Mouse (Mus musculus): Measurements from ENCODE around the gene Gjb2. TPM values are rescaled to one million over a fixed set of nuclear protein-coding genes. Genes with fewer than 3 reads are reported as not detected.

Gjb2 gene
- polyA plus RNA-seq (2015; fragmentation: Illumina TruSeq; extraction: RNeasy Lipid Tissue Mini Kit (QIAGEN cat#74804); ENCODE audit: insufficient read depth, low replicate concordance) = 0.46 TPM

GRCm38 (mm10) chr14:57104106-57105023, at the start of gene Gjb2:
Gene Gjb2 (minus strand): TSS chr14:57104702.

GRCm38 (mm10) chr14:57133161-57133661, 28.7 kb upstream of the Gjb2 start, which contains the start of gene Gjb6:
Gene Gjb6 (minus strand): TSS chr14:57133611.

GRCm38 (mm10) chr14:57115823-57116544, 11.5 kb upstream of the Gjb2 start, which contains the start of gene Gm4491:
Gene Gm4491 (minus strand): TSS chr14:57115883.

GRCm38 (mm10) chr14:57057563-57058321, 46.8 kb downstream of the Gjb2 start, which contains the start of gene Gja3:
Gene Gja3 (minus strand): TSS chr14:57058100.

Other genes starting within 250 kb of the Gjb2 start
- gene Zmym2, start 218.0 kb downstream of the Gjb2 start, polyA plus RNA-seq (2015; fragmentation: Illumina TruSeq; extraction: RNeasy Lipid Tissue Mini Kit (QIAGEN cat#74804); ENCODE audit: insufficient read depth, low replicate concordance) = 104 TPM
- not detected for gene Gja3, start 46.6 kb downstream of the Gjb2 start, polyA plus RNA-seq (2015; fragmentation: Illumina TruSeq; extraction: RNeasy Lipid Tissue Mini Kit (QIAGEN cat#74804); ENCODE audit: insufficient read depth, low replicate concordance)
- not detected for gene Gm4491, start 11.2 kb upstream of the Gjb2 start, polyA plus RNA-seq (2015; fragmentation: Illumina TruSeq; extraction: RNeasy Lipid Tissue Mini Kit (QIAGEN cat#74804); ENCODE audit: insufficient read depth, low replicate concordance)
- not detected for gene Gjb6, start 28.9 kb upstream of the Gjb2 start, polyA plus RNA-seq (2015; fragmentation: Illumina TruSeq; extraction: RNeasy Lipid Tissue Mini Kit (QIAGEN cat#74804); ENCODE audit: insufficient read depth, low replicate concordance)